Mouse (Mus musculus) midbrain, postnatal 0 days (tissue): ENCODE measurements around the gene Eya4. TPM values are rescaled to one million over a fixed set of nuclear protein-coding genes. Genes with fewer than 3 reads are reported as not detected.

Experiments
- ATAC-seq: fragments of 200-750 bp; cut with Nextera tagmentation; 2 replicates; pipeline ENCODE4 v1.8.0; 2017; ENCODE audit warnings: moderate number of reproducible peaks, mild to moderate bottlenecking, moderate TSS enrichment, moderate library complexity; ENCODE audit not compliant: low FRiP score
- DNase-seq: peaks from one replicate; pipeline ENCODE4 v3.0.0-alpha.2; 2015; ENCODE audit warnings: low spot score
- H3K27ac ChIP-seq: fragments of 300-500 bp; sonication (generic); 2 replicates; pipeline ENCODE4 v1.5.1; 2014; ENCODE audit warnings: low read depth, mild to moderate bottlenecking, low read length, mixed read lengths
- H3K27me3 ChIP-seq: fragments of 300-500 bp; sonication (generic); 2 replicates; pipeline ENCODE4 v1.6.1; 2014; ENCODE audit warnings: low read length, control low read depth, mixed read lengths; ENCODE audit not compliant: insufficient read depth
- H3K36me3 ChIP-seq: fragments of 300-500 bp; sonication (generic); 2 replicates; pipeline ENCODE4 v1.6.1; 2014; ENCODE audit warnings: low read length, control low read depth, mixed read lengths; ENCODE audit not compliant: insufficient read depth
- H3K4me1 ChIP-seq: fragments of 300-500 bp; sonication (generic); 2 replicates; pipeline ENCODE4 v1.6.1; 2014; ENCODE audit warnings: mild to moderate bottlenecking, control low read depth, antibody characterized with exemption, low read length, mixed read lengths; ENCODE audit not compliant: insufficient read depth
- H3K4me2 ChIP-seq: fragments of 300-500 bp; sonication (generic); 2 replicates; pipeline ENCODE4 v1.6.1; 2014; ENCODE audit warnings: low read depth, mild to moderate bottlenecking, low read length, mixed read lengths; ENCODE audit not compliant: poor library complexity, severe bottlenecking
- H3K4me3 ChIP-seq: fragments of 300-500 bp; sonication (generic); 2 replicates; pipeline ENCODE4 v1.5.1; 2014; ENCODE audit warnings: low read depth, mild to moderate bottlenecking, low read length, moderate library complexity
- H3K9ac ChIP-seq: fragments of 300-500 bp; sonication (generic); replicated peaks from 2 replicates; pipeline ENCODE4 v1.6.1; 2014; ENCODE audit warnings: mild to moderate bottlenecking, low read length, moderate library complexity, mixed read lengths; ENCODE audit not compliant: poor library complexity, severe bottlenecking
- H3K9me3 ChIP-seq: fragments of 300-500 bp; sonication (generic); 2 replicates; pipeline ENCODE4 v1.6.1; 2016; ENCODE audit warnings: low read length, control low read depth
- CTCF ChIP-seq: IDR thresholded peaks from 2 replicates; pipeline ENCODE4 v1.5.1; 2016; ENCODE audit warnings: antibody characterized with exemption, mild to moderate bottlenecking
- WGBS: fragments of 180-500 bp; shearing (Covaris S2); extraction: QIAGEN DNeasy Blood & Tissue Kit; methylation state at CpG from one replicate; pipeline ENCODE4 v1.1.7; 2014; 5-methylcytosine and 5-hydroxymethylcytosine counted together
- polyA plus RNA-seq: library from polyadenylated mRNA; unstranded; fragments of >200 nt; fragmentation: Nextera tagmentation; extraction: Ambion mirVana; gene quantifications from 2 replicates; pipeline ENCODE4 v1.2.1, GENCODE M21; 2015
- total RNA-seq: library from RNA; depleted of rRNA; stranded (reverse); fragments of >200 nt; gene quantifications from 2 replicates; pipeline ENCODE4 v1.2.3, GENCODE M21; 2014

Gene Eya4
- total and polyA plus RNA-seq, 2 experiments from 2014 or later, result 0.42 to 1.2 TPM

DNA sequence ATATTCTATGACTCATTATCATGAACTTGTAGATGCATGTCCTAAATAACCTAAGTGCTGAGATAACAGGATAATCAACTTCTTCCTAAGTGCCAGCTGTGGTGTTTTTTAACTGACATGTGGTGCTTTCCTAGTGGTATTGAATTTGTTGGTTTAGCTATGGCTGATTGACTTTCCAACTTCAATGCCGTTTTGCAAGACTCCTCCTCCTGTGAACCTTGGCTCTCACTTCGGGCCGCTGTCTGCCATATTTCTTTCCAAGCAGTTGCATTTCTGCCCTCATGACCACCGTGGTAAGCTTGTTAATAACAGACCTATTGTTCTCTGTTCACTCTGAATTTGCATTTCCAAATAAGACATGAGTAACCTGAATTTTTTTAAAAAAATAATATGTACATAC lies 98.4 kb downstream of the Eya4 start:
- H3K9ac ChIP-seq, result no peak overlapping the region
- H3K27me3 ChIP-seq, result no peaks in the 10 kb centered on the region
- H3K36me3 ChIP-seq, result no peaks in the 10 kb centered on the region
- no peaks in the 10 kb centered on the region for H3K4me1 ChIP-seq
- H3K4me2 ChIP-seq, result no peak overlapping the region
- no peak overlapping the region for H3K27ac ChIP-seq
- H3K9me3 ChIP-seq, result no peaks in the 10 kb centered on the region
- no peak for ATAC-seq
- no peak overlapping the region for H3K4me3 ChIP-seq
- WGBS, result 70% methylated on average over 4 of the region's 4 CpGs
- TF ChIP-seq CTCF, result no peak
- DNase-seq, result no peak

- no peak overlapping the region for H3K4me2 ChIP-seq
- 68% methylated on average over 3 of the region's 3 CpGs for WGBS
- H3K36me3 ChIP-seq, result no peaks in the 10 kb centered on the region
- H3K27me3 ChIP-seq, result no peaks in the 10 kb centered on the region
- H3K27ac ChIP-seq, result no peak overlapping the region
- no peak overlapping the region for H3K4me3 ChIP-seq
- no peaks in the 10 kb centered on the region for H3K9me3 ChIP-seq
- H3K4me1 ChIP-seq, result no peaks in the 10 kb centered on the region
- TF ChIP-seq CTCF, result no peak
- ATAC-seq (no peak), DNase-seq (no peak)
- H3K9ac ChIP-seq, result no peak overlapping the region
Measured at GRCm38 (mm10) chr10:23246485-23246884, 104.1 kb downstream of the Eya4 start.

DNA sequence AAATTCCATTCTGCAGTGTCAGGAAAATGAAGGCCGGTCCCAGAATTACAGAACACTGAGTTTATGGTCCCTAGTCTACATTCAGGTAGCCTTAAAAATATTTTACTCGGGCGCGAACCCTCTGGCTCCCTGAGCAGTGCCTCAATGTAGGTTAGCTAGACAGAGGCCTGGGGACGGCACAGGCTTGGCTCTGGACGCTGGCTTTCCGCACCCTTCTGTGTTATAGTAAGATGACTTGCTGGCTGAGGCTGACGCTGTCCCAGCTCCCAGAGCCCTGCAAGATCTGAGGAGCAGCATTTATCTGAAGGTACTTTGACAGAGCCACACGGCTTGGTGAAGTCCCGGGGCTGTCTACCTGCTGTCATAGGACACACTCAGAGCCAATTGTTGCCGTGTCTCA lies 113.7 kb downstream of the Eya4 start:
- no peaks in the 10 kb centered on the region for H3K4me1 ChIP-seq
- H3K9me3 ChIP-seq, result no peaks in the 10 kb centered on the region
- no peaks in the 10 kb centered on the region for H3K27me3 ChIP-seq
- no peaks in the 10 kb centered on the region for H3K36me3 ChIP-seq
- TF ChIP-seq CTCF, result no peak
- no peak for ATAC-seq
- H3K4me2 ChIP-seq, result no peak overlapping the region
- no peak overlapping the region for H3K4me3 ChIP-seq
- no peak overlapping the region for H3K9ac ChIP-seq
- 77% methylated on average over 11 of the region's 11 CpGs for WGBS
- no peak for DNase-seq
- no peak overlapping the region for H3K27ac ChIP-seq

DNA sequence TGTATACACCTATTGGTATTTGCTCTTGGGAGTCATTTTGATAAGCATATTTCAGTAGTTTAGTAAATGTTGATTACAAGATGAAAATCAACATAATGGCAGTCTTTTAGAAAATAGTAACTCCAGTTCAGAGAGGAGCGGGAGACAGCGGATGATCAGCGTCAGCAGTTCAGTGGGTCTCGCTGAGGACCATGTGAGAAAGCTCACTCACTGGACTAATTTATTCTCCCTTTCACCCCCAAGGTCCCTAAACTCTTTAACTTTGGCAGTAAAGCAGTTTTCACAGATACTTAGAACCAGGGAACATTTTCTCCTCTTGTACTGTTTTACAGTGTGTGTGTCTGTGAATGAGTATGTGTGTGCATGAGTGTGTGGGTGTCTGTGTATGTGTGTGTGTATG lies 115.2 kb downstream of the Eya4 start:
- 86% methylated on average over 4 of the region's 4 CpGs for WGBS
- Histone ChIP-seq H3K9ac (no peak overlapping the region), H3K9me3 (no peaks in the 10 kb centered on the region), H3K27me3 (no peaks in the 10 kb centered on the region), H3K4me1 (no peaks in the 10 kb centered on the region), H3K4me2 (no peak overlapping the region), H3K36me3 (no peaks in the 10 kb centered on the region), H3K4me3 (no peak overlapping the region), H3K27ac (no peak overlapping the region)
- no peak for ATAC-seq
- TF ChIP-seq CTCF, result no peak
- DNase-seq, result no peak

DNA sequence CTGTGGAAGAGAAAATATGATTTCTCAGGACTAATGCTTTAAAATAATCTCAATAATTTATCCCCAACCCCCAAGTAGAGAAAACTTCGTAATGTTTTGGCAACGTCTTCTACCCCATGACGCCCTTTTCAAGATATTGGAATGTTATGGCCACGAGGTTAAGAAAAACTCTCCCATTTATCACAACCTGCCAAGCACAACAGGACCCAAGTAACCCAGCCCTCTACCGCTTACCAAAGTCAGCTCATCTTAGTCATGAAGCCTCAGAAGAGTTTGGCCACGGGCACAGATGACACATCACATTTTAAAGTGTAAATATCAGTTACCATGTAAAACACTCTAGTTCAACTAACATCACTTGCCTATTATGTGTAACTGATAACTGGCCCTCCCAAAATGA lies 117.2 kb downstream of the Eya4 start:
- Histone ChIP-seq H3K27me3 (no peaks in the 10 kb centered on the region), H3K4me2 (no peak overlapping the region), H3K9ac (no peak overlapping the region), H3K27ac (no peak overlapping the region), H3K4me1 (no peaks in the 10 kb centered on the region), H3K36me3 (no peaks in the 10 kb centered on the region), H3K9me3 (no peaks in the 10 kb centered on the region), H3K4me3 (no peak overlapping the region)
- TF ChIP-seq CTCF, result no peak
- no peak for DNase-seq
- no peak for ATAC-seq
- WGBS, result 75% methylated on average over 6 of the region's 6 CpGs

- H3K9me3 ChIP-seq, result no peaks in the 10 kb centered on the region
- DNase-seq (no peak), ATAC-seq (no peak)
- H3K4me2 ChIP-seq, result no peak overlapping the region
- H3K27ac ChIP-seq, result no peak overlapping the region
- H3K9ac ChIP-seq, result no peak overlapping the region
- H3K36me3 ChIP-seq, result no peaks in the 10 kb centered on the region
- no peaks in the 10 kb centered on the region for H3K27me3 ChIP-seq
- 83% methylated on average over 5 of the region's 5 CpGs for WGBS
- no peak for TF ChIP-seq CTCF
- H3K4me3 ChIP-seq, result no peak overlapping the region
- no peaks in the 10 kb centered on the region for H3K4me1 ChIP-seq
Measured at GRCm38 (mm10) chr10:23230863-23231262, 119.7 kb downstream of the Eya4 start.

GRCm38 (mm10) chr10:23223336-23223735 lies 127.2 kb downstream of the Eya4 start:
- no peaks in the 10 kb centered on the region for H3K36me3 ChIP-seq
- H3K4me2 ChIP-seq, result no peak overlapping the region
- no peak for DNase-seq
- no peak overlapping the region for H3K4me3 ChIP-seq
- WGBS, result 92% methylated on average over 5 of the region's 5 CpGs
- no peak for TF ChIP-seq CTCF
- H3K9ac ChIP-seq, result no peak overlapping the region
- H3K9me3 ChIP-seq, result no peaks in the 10 kb centered on the region
- no peaks in the 10 kb centered on the region for H3K27me3 ChIP-seq
- no peak overlapping the region for H3K27ac ChIP-seq
- ATAC-seq, result no peak
- no peaks in the 10 kb centered on the region for H3K4me1 ChIP-seq
